Mouse (Mus musculus): ENCODE measurements at regions not wholly inside any gene's neighbourhood (a gene's known extent, or its start where the extent isn't known, plus 50 kb on each side); places are given as distances from the start of the nearest gene placed in this dataset.

GRCm38 (mm10) chr3:118248768-118249167, 313.2 kb upstream of the Dpyd start:
- no peak for DNase-seq
- intact Hi-C loops (cut with DNase I), result no loop called here

GRCm38 (mm10) chr3:118275917-118276316, 286.0 kb upstream of the Dpyd start:
- DNase-seq, result no peak
- intact Hi-C loops (cut with DNase I), result no loop called here

GRCm38 (mm10) chr3:118278274-118278673, 283.7 kb upstream of the Dpyd start:
- no peak for DNase-seq

GRCm38 (mm10) chr3:118286946-118287345, 275.0 kb upstream of the Dpyd start:
- DNase-seq, result peak; percentile 3 to 5

More at GRCm38 (mm10) chr3:118278274-118278673, 283.7 kb upstream of the Dpyd start:
- intact Hi-C loops (cut with DNase I), result no loop called here

GRCm38 (mm10) chr3:118325111-118325510, 236.8 kb upstream of the Dpyd start:
- intact Hi-C loops (cut with DNase I), result no loop called here
- no peak for DNase-seq

More at GRCm38 (mm10) chr3:118286946-118287345, 275.0 kb upstream of the Dpyd start:
- intact Hi-C loops (cut with DNase I), result no loop called here

- DNase-seq, result no peak
- intact Hi-C loops (cut with DNase I), result no loop called here
These were observed 233.7 kb upstream of the Dpyd start for GRCm38 (mm10) chr3:118328237-118328636.

GRCm38 (mm10) chr3:118329132-118329674, 232.7 kb upstream of the Dpyd start:
- intact Hi-C loops (cut with DNase I), result no loop called here
- no peak for DNase-seq

GRCm38 (mm10) chr3:118331559-118331958, 230.4 kb upstream of the Dpyd start:
- no peak for DNase-seq
- intact Hi-C loops (cut with DNase I), result no loop called here

- no peak for DNase-seq
These were observed 223.2 kb upstream of the Dpyd start for GRCm38 (mm10) chr3:118338716-118339115.

GRCm38 (mm10) chr3:118361741-118362141, 200.2 kb upstream of the Dpyd start:
- intact Hi-C loops (cut with DNase I), result no loop called here
- DNase-seq, result no peak

More at GRCm38 (mm10) chr3:118338716-118339115, 223.2 kb upstream of the Dpyd start:
- intact Hi-C loops (cut with DNase I), result no loop called here

All from heart, postnatal 36 days (tissue).